Mouse (Mus musculus) hindbrain, embryonic 14.5 days (tissue): ENCODE measurements around the gene Gm11042. TPM values are rescaled to one million over a fixed set of nuclear protein-coding genes. Genes with fewer than 3 reads are reported as not detected.
A peak's percentile ranks its signal among the peaks of the same experiment; 100 is the strongest.

Experiments
- ATAC-seq: fragments of 200-750 bp; cut with Nextera tagmentation; 2 replicates; pipeline ENCODE4 v1.8.0; 2017; ENCODE audit warnings: moderate number of reproducible peaks, mild to moderate bottlenecking, moderate TSS enrichment, moderate library complexity; ENCODE audit not compliant: low FRiP score
- DNase-seq: peaks from one replicate; pipeline ENCODE4 v3.0.0-alpha.2; 2015; ENCODE audit warnings: low spot score
- H3K27ac ChIP-seq: fragments of 300-500 bp; sonication (generic); 2 replicates; pipeline ENCODE4 v1.5.1; 2014; ENCODE audit warnings: mild to moderate bottlenecking, moderate library complexity
- H3K27me3 ChIP-seq: fragments of 300-500 bp; sonication (generic); 2 replicates; pipeline ENCODE4 v1.6.1; 2014; ENCODE audit warnings: mild to moderate bottlenecking, low read length, mixed read lengths; ENCODE audit not compliant: control insufficient read depth, insufficient read depth
- H3K36me3 ChIP-seq: fragments of 300-500 bp; sonication (generic); replicated peaks from 2 replicates; pipeline ENCODE4 v1.6.1; 2014; ENCODE audit not compliant: control insufficient read depth, insufficient read depth
- H3K4me1 ChIP-seq: fragments of 300-500 bp; sonication (generic); replicated peaks from 2 replicates; pipeline ENCODE4 v1.6.1; 2014; ENCODE audit warnings: antibody characterized with exemption, low read length, mixed read lengths; ENCODE audit not compliant: control insufficient read depth, insufficient read depth
- H3K4me2 ChIP-seq: fragments of 300-500 bp; sonication (generic); replicated peaks from 2 replicates; pipeline ENCODE4 v1.6.1; 2014; ENCODE audit warnings: mild to moderate bottlenecking, moderate library complexity
- H3K4me3 ChIP-seq: fragments of 300-500 bp; sonication (generic); replicated peaks from 2 replicates; pipeline ENCODE4 v1.5.1; 2014; ENCODE audit warnings: mild to moderate bottlenecking, low read length
- H3K9ac ChIP-seq: fragments of 300-500 bp; sonication (generic); 2 replicates; pipeline ENCODE4 v1.6.1; 2014
- H3K9me3 ChIP-seq: fragments of 300-500 bp; sonication (generic); 2 replicates; pipeline ENCODE4 v1.6.1; 2016; ENCODE audit warnings: low read length; ENCODE audit not compliant: control insufficient read depth
- WGBS: fragments of 180-500 bp; shearing (Covaris S2); extraction: QIAGEN DNeasy Blood & Tissue Kit; methylation state at CpG from one replicate; pipeline ENCODE4 v1.1.7; 2014; 5-methylcytosine and 5-hydroxymethylcytosine counted together
- polyA plus RNA-seq: library from polyadenylated mRNA; unstranded; fragments of >200 nt; fragmentation: Nextera tagmentation; extraction: Ambion mirVana; gene quantifications from 2 replicates; pipeline ENCODE4 v1.2.1, GENCODE M21; 2014

The Gm11042 gene
- polyA plus RNA-seq, 1 experiment from 2014 or later, result not detected

DNA sequence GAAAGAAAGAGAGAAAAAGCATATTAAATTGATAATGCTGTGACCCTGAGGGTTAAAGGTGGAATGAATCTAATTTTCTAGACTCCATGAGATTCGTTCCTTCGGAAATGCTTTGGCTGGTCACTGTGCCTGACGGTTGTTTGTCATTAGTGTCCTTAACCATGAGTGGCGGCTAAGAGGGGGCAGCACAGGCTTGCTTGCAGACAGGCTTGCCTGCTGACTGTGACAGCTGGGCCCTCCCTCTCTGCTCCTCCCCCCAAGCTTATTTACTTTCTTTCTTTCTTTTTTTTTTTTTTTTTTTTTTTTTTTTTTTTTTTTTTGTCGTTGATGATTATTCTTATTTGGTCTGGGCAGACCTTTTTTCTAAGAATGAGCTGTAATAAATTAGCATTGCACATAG, 19.8 kb downstream of the Gm11042 start:
- DNase-seq, result no peak
- H3K4me3 ChIP-seq, result no peak overlapping the region
- no peaks in the 10 kb centered on the region for H3K9me3 ChIP-seq
- no peaks in the 10 kb centered on the region for H3K4me1 ChIP-seq
- H3K36me3 ChIP-seq, result no peaks in the 10 kb centered on the region
- no peak for ATAC-seq
- no peaks in the 10 kb centered on the region for H3K27me3 ChIP-seq
- H3K9ac ChIP-seq, result no peak overlapping the region
- H3K4me2 ChIP-seq, result no peak overlapping the region
- H3K27ac ChIP-seq, result no peak overlapping the region
- WGBS, result 44% methylated on average over 5 of the region's 5 CpGs

DNA sequence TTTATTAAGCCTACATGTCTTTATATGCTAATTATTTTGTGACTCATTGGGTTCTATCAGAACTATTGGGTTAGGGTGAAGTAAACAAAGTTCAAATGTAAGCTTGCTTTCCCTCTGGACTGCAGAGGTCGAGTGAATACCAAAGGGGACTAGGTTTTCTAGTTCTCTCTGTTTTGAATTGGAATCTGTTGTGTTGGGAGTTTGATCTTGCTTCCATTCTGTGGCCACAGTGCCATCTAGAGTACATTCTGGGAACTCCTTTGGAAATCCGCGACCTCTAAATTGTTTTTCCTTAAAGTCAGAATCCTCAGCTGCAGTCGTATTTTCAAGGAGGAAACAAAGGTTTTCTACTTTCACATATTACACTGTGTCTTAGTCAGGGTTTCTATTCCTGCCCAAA, 22.6 kb downstream of the Gm11042 start:
- Histone ChIP-seq H3K4me3 (no peak overlapping the region), H3K4me1 (peaks cover 2% of the 10 kb centered on the region; the same call in 1 of the 2 replicates), H3K36me3 (no peaks in the 10 kb centered on the region), H3K27me3 (no peaks in the 10 kb centered on the region), H3K9ac (no peak overlapping the region), H3K4me2 (no peak overlapping the region), H3K9me3 (no peaks in the 10 kb centered on the region), H3K27ac (no peak overlapping the region)
- ATAC-seq, result no peak
- peak; percentile 87 for DNase-seq
- 6% methylated on average over 4 of the region's 4 CpGs for WGBS

GRCm38 (mm10) chr12:74290983-74291382, 25.2 kb downstream of the Gm11042 start:
- H3K27ac ChIP-seq, result no peak overlapping the region
- H3K9me3 ChIP-seq, result no peaks in the 10 kb centered on the region
- peaks cover 3% of the 10 kb centered on the region; the same call in 1 of the 2 replicates for H3K4me1 ChIP-seq
- H3K4me3 ChIP-seq, result no peak overlapping the region
- 84% methylated on average over 4 of the region's 4 CpGs for WGBS
- H3K4me2 ChIP-seq, result no peak overlapping the region
- ATAC-seq (no peak), DNase-seq (no peak)
- no peaks in the 10 kb centered on the region for H3K36me3 ChIP-seq
- H3K9ac ChIP-seq, result no peak overlapping the region
- H3K27me3 ChIP-seq, result 0 out of 2 replicates have a peak, but pooled peaks cover 6% of the 10 kb centered on the region

DNA sequence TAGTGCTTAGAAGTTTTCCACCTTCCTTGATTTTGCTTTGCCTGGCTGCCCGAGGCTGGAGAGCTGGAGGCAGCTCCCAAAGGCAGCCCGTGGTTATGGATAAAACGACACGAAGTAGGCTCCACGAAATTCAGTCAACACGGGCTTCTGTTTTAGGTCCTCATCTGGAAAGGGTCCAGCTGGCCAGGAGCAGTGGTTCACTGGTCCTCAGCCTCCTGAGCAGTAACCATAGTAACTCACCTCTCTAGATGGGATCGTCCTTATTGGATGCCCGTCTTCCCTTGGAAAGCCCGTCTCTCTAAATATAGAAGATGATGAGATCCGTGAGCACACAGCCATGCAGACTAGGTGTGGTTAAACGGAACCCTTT, 31.5 kb downstream of the Gm11042 start:
- Histone ChIP-seq H3K4me2 (peak overlapping the region; percentile 96), H3K27me3 (peaks cover 7% of the 10 kb centered on the region; the same call in 1 of the 2 replicates), H3K4me3 (peak overlapping the region; percentile 41), H3K9me3 (no peaks in the 10 kb centered on the region), H3K9ac (peak overlapping the region; percentile 54), H3K36me3 (no peaks in the 10 kb centered on the region), H3K27ac (no peak overlapping the region), H3K4me1 (peaks cover 15% of the 10 kb centered on the region)
- ATAC-seq (peak; percentile 29; the same call in 1 of the 2 replicates), DNase-seq (no peak)
- 3% methylated on average over 11 of the region's 11 CpGs for WGBS

- H3K9me3 ChIP-seq, result no peaks in the 10 kb centered on the region
- H3K36me3 ChIP-seq, result no peaks in the 10 kb centered on the region
- no peak overlapping the region; the same call in 1 of the 2 replicates for H3K27ac ChIP-seq
- peak overlapping the region; percentile 41 for H3K4me3 ChIP-seq
- H3K4me2 ChIP-seq, result peak overlapping the region; percentile 96
- DNase-seq (peak; percentile 95), ATAC-seq (peak; percentile 94)
- H3K9ac ChIP-seq, result peak overlapping the region; percentile 54
- H3K27me3 ChIP-seq, result peaks cover 7% of the 10 kb centered on the region; the same call in 1 of the 2 replicates
- WGBS, result under 1% methylated on average over 49 of the region's 49 CpGs
- H3K4me1 ChIP-seq, result peaks cover 15% of the 10 kb centered on the region
Observed at GRCm38 (mm10) chr12:74284020-74284684, 32.0 kb downstream of the Gm11042 start.

DNA sequence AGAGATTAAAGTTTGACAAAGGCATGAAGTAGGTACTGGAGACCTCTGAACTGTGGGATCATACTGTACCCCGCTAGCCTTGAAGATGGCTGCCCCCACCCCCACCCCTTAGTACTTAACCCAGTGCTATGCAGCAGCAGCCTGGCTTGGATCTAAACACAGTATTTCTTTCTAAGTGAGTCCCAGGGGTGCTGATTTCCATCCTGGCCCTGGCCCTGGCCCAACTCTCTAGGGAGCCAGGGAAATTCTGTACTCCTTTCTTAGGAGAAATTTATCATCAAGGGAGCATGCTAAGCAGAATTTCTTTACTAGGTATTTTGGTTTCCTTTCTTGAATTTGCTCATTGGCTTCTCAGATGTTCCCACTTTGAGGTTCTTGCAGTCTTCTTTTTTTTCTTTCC, 33.3 kb downstream of the Gm11042 start:
- ATAC-seq (no peak), DNase-seq (no peak)
- H3K9ac ChIP-seq, result no peak overlapping the region
- 64% methylated on average over 1 of the region's 1 CpGs for WGBS
- H3K36me3 ChIP-seq, result no peaks in the 10 kb centered on the region
- H3K9me3 ChIP-seq, result no peaks in the 10 kb centered on the region
- H3K27ac ChIP-seq, result no peak overlapping the region
- peaks cover 7% of the 10 kb centered on the region; the same call in 1 of the 2 replicates for H3K27me3 ChIP-seq
- no peak overlapping the region for H3K4me3 ChIP-seq
- peaks cover 13% of the 10 kb centered on the region for H3K4me1 ChIP-seq
- H3K4me2 ChIP-seq, result no peak overlapping the region

GRCm38 (mm10) chr12:74281403-74281802, 34.8 kb downstream of the Gm11042 start:
- no peak overlapping the region for H3K4me3 ChIP-seq
- H3K9me3 ChIP-seq, result no peaks in the 10 kb centered on the region
- peaks cover 4% of the 10 kb centered on the region; the same call in 1 of the 2 replicates for H3K27me3 ChIP-seq
- H3K27ac ChIP-seq, result no peak overlapping the region
- DNase-seq, result no peak
- no peak overlapping the region for H3K4me2 ChIP-seq
- 80% methylated on average over 4 of the region's 4 CpGs for WGBS
- H3K4me1 ChIP-seq, result peaks cover 13% of the 10 kb centered on the region
- H3K9ac ChIP-seq, result no peak overlapping the region
- no peaks in the 10 kb centered on the region for H3K36me3 ChIP-seq
- no peak for ATAC-seq

DNA sequence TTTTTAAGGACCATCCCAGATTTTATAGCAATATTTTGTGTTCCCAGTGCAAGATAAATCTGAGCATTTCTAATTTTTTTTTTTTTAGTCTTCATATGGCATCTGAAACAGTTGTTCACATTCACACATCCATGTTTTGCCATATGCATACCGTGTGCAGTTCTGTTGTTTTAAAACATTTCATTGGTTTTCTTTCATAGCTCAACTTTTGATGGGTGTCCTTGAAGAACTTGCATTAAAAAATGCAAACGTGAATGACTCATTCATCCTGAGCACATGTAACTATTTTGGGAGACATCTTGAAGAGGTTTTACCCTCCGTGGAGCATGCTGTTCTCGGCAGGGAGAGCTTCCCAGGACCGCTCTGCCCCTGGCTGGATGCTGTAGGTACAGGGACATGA, 38.9 kb downstream of the Gm11042 start:
- Histone ChIP-seq H3K4me3 (no peak overlapping the region), H3K36me3 (no peaks in the 10 kb centered on the region), H3K27me3 (no peaks in the 10 kb centered on the region; the same call in 1 of the 2 replicates), H3K9ac (no peak overlapping the region), H3K4me1 (no peaks in the 10 kb centered on the region), H3K4me2 (no peak overlapping the region), H3K27ac (no peak overlapping the region), H3K9me3 (no peaks in the 10 kb centered on the region)
- 92% methylated on average over 5 of the region's 5 CpGs for WGBS
- DNase-seq, result no peak
- no peak for ATAC-seq

- H3K4me1 ChIP-seq, result no peaks in the 10 kb centered on the region
- WGBS, result 85% methylated on average over 17 of the region's 17 CpGs
- H3K4me3 ChIP-seq, result no peak overlapping the region
- no peak overlapping the region for H3K4me2 ChIP-seq
- H3K36me3 ChIP-seq, result no peaks in the 10 kb centered on the region
- no peak overlapping the region for H3K9ac ChIP-seq
- ATAC-seq (no peak), DNase-seq (no peak)
- H3K27ac ChIP-seq, result no peak overlapping the region
- H3K9me3 ChIP-seq, result no peaks in the 10 kb centered on the region
- no peaks in the 10 kb centered on the region for H3K27me3 ChIP-seq
Observed at GRCm38 (mm10) chr12:74272545-74272944, 43.6 kb downstream of the Gm11042 start.
